Mouse (Mus musculus) hindbrain, embryonic 14.5 days (tissue): ENCODE results near the gene Slc11a1. TPM values are rescaled to one million over a fixed set of nuclear protein-coding genes. Genes with fewer than 3 reads are reported as not detected.

Source experiments
- ATAC-seq: fragments of 200-750 bp; cut with Nextera tagmentation; 2 replicates; pipeline ENCODE4 v1.8.0; 2017; ENCODE audit warnings: moderate number of reproducible peaks, mild to moderate bottlenecking, moderate TSS enrichment, moderate library complexity; ENCODE audit not compliant: low FRiP score
- DNase-seq: peaks from one replicate; pipeline ENCODE4 v3.0.0-alpha.2; 2015; ENCODE audit warnings: low spot score
- H3K27ac ChIP-seq: fragments of 300-500 bp; sonication (generic); 2 replicates; pipeline ENCODE4 v1.5.1; 2014; ENCODE audit warnings: mild to moderate bottlenecking, moderate library complexity
- H3K27me3 ChIP-seq: fragments of 300-500 bp; sonication (generic); 2 replicates; pipeline ENCODE4 v1.6.1; 2014; ENCODE audit warnings: mild to moderate bottlenecking, low read length, mixed read lengths; ENCODE audit not compliant: control insufficient read depth, insufficient read depth
- H3K36me3 ChIP-seq: fragments of 300-500 bp; sonication (generic); replicated peaks from 2 replicates; pipeline ENCODE4 v1.6.1; 2014; ENCODE audit not compliant: control insufficient read depth, insufficient read depth
- H3K4me1 ChIP-seq: fragments of 300-500 bp; sonication (generic); replicated peaks from 2 replicates; pipeline ENCODE4 v1.6.1; 2014; ENCODE audit warnings: antibody characterized with exemption, low read length, mixed read lengths; ENCODE audit not compliant: control insufficient read depth, insufficient read depth
- H3K4me2 ChIP-seq: fragments of 300-500 bp; sonication (generic); replicated peaks from 2 replicates; pipeline ENCODE4 v1.6.1; 2014; ENCODE audit warnings: mild to moderate bottlenecking, moderate library complexity
- H3K4me3 ChIP-seq: fragments of 300-500 bp; sonication (generic); replicated peaks from 2 replicates; pipeline ENCODE4 v1.5.1; 2014; ENCODE audit warnings: mild to moderate bottlenecking, low read length
- H3K9ac ChIP-seq: fragments of 300-500 bp; sonication (generic); 2 replicates; pipeline ENCODE4 v1.6.1; 2014
- H3K9me3 ChIP-seq: fragments of 300-500 bp; sonication (generic); 2 replicates; pipeline ENCODE4 v1.6.1; 2016; ENCODE audit warnings: low read length; ENCODE audit not compliant: control insufficient read depth
- WGBS: fragments of 180-500 bp; shearing (Covaris S2); extraction: QIAGEN DNeasy Blood & Tissue Kit; methylation state at CpG from one replicate; pipeline ENCODE4 v1.1.7; 2014; 5-methylcytosine and 5-hydroxymethylcytosine counted together
- polyA plus RNA-seq: library from polyadenylated mRNA; unstranded; fragments of >200 nt; fragmentation: Nextera tagmentation; extraction: Ambion mirVana; gene quantifications from 2 replicates; pipeline ENCODE4 v1.2.1, GENCODE M21; 2014

The Slc11a1 gene
- polyA plus RNA-seq, 1 experiment from 2014 or later = 2.7 TPM

DNA sequence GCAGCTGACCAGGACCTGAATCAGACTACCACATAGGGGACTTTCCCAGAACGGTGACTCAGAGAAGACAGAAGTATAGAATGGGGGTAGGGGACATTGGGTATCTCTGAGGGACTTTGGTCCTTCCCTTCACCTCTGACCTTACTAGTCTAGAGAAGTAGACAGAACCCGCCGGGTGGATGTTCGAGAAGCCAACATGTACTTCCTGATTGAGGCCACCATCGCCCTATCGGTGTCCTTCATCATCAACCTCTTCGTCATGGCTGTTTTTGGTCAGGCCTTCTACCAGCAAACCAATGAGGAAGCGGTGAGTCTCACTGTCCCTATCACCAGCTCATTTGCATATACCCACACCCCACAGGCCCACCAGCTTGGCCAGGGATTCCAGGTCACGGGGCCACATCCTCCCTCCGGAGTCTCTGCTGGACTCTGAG lies 6.6 kb downstream of the Slc11a1 start:
- Histone ChIP-seq H3K4me1 (no peaks in the 10 kb centered on the region), H3K9ac (no peak overlapping the region), H3K36me3 (no peaks in the 10 kb centered on the region), H3K4me3 (no peak overlapping the region), H3K4me2 (no peak overlapping the region), H3K27ac (no peak overlapping the region), H3K27me3 (no peaks in the 10 kb centered on the region), H3K9me3 (no peaks in the 10 kb centered on the region)
- DNase-seq = no peak
- no peak for ATAC-seq
- 85% methylated on average over 10 of the region's 10 CpGs for WGBS

GRCm38 (mm10) chr1:74383385-74383784 lies 8.4 kb downstream of the Slc11a1 start:
- no peak overlapping the region for H3K4me3 ChIP-seq
- 87% methylated on average over 13 of the region's 13 CpGs for WGBS
- ATAC-seq = no peak
- H3K27me3 ChIP-seq = no peaks in the 10 kb centered on the region; the same call in 1 of the 2 replicates
- H3K36me3 ChIP-seq = no peaks in the 10 kb centered on the region
- H3K27ac ChIP-seq = no peak overlapping the region
- H3K9ac ChIP-seq = no peak overlapping the region
- no peak overlapping the region for H3K4me2 ChIP-seq
- no peaks in the 10 kb centered on the region for H3K4me1 ChIP-seq
- H3K9me3 ChIP-seq = no peaks in the 10 kb centered on the region
- no peak for DNase-seq

DNA sequence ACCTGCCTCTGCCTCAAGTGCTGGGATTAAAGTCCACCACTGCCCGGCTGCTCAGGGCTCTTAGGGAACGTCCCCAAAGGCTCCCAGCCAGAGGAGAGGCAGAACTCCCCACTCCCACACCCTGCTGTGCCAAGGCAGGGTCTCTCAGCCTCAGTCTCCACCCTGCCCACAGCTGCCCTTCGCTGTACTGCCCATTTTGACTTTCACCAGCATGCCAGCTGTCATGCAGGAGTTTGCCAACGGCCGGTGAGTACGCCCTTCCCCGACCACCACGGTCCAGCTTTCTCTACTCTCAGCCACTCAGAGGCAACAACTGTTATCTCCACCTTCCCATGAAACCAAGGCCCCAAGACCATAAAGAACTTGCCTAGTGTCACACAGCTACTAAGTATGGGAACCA lies 9.5 kb downstream of the Slc11a1 start:
- H3K27ac ChIP-seq = no peak overlapping the region
- no peaks in the 10 kb centered on the region for H3K9me3 ChIP-seq
- no peaks in the 10 kb centered on the region for H3K4me1 ChIP-seq
- DNase-seq = no peak
- H3K4me2 ChIP-seq = no peak overlapping the region
- H3K9ac ChIP-seq = no peak overlapping the region
- peaks cover 4% of the 10 kb centered on the region for H3K27me3 ChIP-seq
- no peak overlapping the region for H3K4me3 ChIP-seq
- H3K36me3 ChIP-seq = no peaks in the 10 kb centered on the region
- 81% methylated on average over 8 of the region's 8 CpGs for WGBS
- ATAC-seq = no peak

- H3K27me3 ChIP-seq = peaks cover 7% of the 10 kb centered on the region
- H3K9me3 ChIP-seq = no peaks in the 10 kb centered on the region
- H3K36me3 ChIP-seq = no peaks in the 10 kb centered on the region
- H3K9ac ChIP-seq = no peak overlapping the region
- ATAC-seq (no peak), DNase-seq (no peak)
- no peak overlapping the region for H3K27ac ChIP-seq
- H3K4me1 ChIP-seq = no peaks in the 10 kb centered on the region
- H3K4me3 ChIP-seq = no peak overlapping the region
- WGBS = 95% methylated on average over 10 of the region's 10 CpGs
- no peak overlapping the region for H3K4me2 ChIP-seq
Observed at GRCm38 (mm10) chr1:74385064-74385463, 10.1 kb downstream of the Slc11a1 start.

GRCm38 (mm10) chr1:74385531-74385930 lies 10.5 kb downstream of the Slc11a1 start:
- ATAC-seq = no peak
- WGBS = 88% methylated on average over 8 of the region's 8 CpGs

DNA sequence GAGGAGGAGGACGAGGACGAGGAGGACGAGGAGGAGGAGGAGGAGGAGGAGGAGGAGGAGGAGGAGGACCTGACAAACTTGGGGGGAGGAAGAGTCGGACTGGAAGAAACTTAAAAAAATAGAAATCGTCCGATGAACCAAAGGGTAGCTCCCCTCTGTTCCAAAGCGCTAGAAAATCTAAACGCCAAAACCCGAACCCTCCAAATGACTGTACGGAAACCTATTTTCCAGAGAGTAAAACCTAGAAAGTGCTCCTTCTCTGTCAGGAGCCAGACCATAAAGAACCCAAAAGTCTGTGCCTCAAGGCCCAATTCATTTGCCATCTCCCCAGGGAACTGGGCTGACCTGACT lies 11.3 kb downstream of the Slc11a1 start:
- H3K9me3 ChIP-seq = no peaks in the 10 kb centered on the region
- H3K4me1 ChIP-seq = 0 out of 2 replicates have a peak, but pooled peaks cover 3% of the 10 kb centered on the region
- no peak for ATAC-seq
- H3K4me3 ChIP-seq = peak overlapping the region; percentile 53
- DNase-seq = no peak
- H3K36me3 ChIP-seq = no peaks in the 10 kb centered on the region
- WGBS = 61% methylated on average over 7 of the region's 10 CpGs
- H3K9ac ChIP-seq = peak overlapping the region; percentile 62
- peak overlapping the region; percentile 59 for H3K4me2 ChIP-seq
- peaks cover 15% of the 10 kb centered on the region for H3K27me3 ChIP-seq
- H3K27ac ChIP-seq = peak overlapping the region; percentile 91

More at GRCm38 (mm10) chr1:74385531-74385930, 10.5 kb downstream of the Slc11a1 start:
- no peak overlapping the region for H3K9ac ChIP-seq
- H3K9me3 ChIP-seq = no peaks in the 10 kb centered on the region
- H3K36me3 ChIP-seq = no peaks in the 10 kb centered on the region
- H3K27me3 ChIP-seq = peaks cover 12% of the 10 kb centered on the region
- no peaks in the 10 kb centered on the region for H3K4me1 ChIP-seq
- no peak for DNase-seq
- H3K4me3 ChIP-seq = no peak overlapping the region
- H3K27ac ChIP-seq = no peak overlapping the region
- no peak overlapping the region for H3K4me2 ChIP-seq

- Histone ChIP-seq H3K9ac (peak overlapping the region; percentile 62), H3K4me2 (peak overlapping the region; percentile 59), H3K9me3 (no peaks in the 10 kb centered on the region), H3K27me3 (peaks cover 15% of the 10 kb centered on the region), H3K4me1 (0 out of 2 replicates have a peak, but pooled peaks cover 3% of the 10 kb centered on the region), H3K4me3 (peak overlapping the region; percentile 53), H3K27ac (peak overlapping the region; percentile 91), H3K36me3 (no peaks in the 10 kb centered on the region)
- peak; percentile 96 for DNase-seq
- ATAC-seq = peak; percentile 91
- under 1% methylated on average over 25 of the region's 26 CpGs for WGBS
Observed at GRCm38 (mm10) chr1:74386714-74387385, 11.9 kb downstream of the Slc11a1 start.

DNA sequence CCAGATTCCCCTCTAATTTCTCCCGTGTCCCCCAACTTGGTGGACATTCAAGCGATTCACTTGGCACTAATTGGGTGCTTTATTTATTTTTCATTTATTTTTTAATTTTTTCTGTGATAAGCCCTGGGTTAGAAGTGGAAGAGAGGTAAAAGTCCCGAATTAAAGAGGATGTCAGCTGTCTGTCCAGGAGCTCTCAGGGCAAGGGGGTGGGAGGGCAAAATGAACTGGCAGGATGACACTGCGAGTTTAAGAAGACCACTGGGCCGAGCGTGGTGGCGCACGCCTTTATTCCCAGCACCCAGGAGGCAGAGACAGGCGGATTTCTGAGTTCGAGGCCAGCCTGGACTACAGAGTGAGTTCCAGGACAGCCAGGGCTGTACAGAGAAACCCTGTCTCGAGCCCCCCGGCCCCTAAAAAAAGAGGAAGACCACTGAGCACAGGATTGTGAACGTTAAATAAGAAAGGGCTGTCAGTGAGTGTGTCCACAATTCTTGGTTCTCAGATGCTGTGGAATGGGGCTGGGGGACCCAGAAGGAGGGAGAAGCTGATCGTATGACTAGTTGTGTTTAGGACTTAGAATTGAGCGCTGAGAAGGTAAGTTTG lies 12.5 kb downstream of the Slc11a1 start:
- H3K36me3 ChIP-seq = no peaks in the 10 kb centered on the region
- peaks cover 15% of the 10 kb centered on the region for H3K27me3 ChIP-seq
- peaks cover 9% of the 10 kb centered on the region for H3K4me1 ChIP-seq
- peak overlapping the region; percentile 62; the same call in 1 of the 2 replicates for H3K9ac ChIP-seq
- H3K4me3 ChIP-seq = peak overlapping the region; percentile 53
- H3K27ac ChIP-seq = peak overlapping the region; percentile 91
- DNase-seq (no peak), ATAC-seq (no peak)
- no peaks in the 10 kb centered on the region for H3K9me3 ChIP-seq
- 50% methylated on average over 15 of the region's 15 CpGs for WGBS
- peak overlapping the region; percentile 59 for H3K4me2 ChIP-seq

GRCm38 (mm10) chr1:74388398-74388920 lies 13.5 kb downstream of the Slc11a1 start:
- no peak overlapping the region for H3K9ac ChIP-seq
- H3K4me2 ChIP-seq = no peak overlapping the region
- no peaks in the 10 kb centered on the region for H3K36me3 ChIP-seq
- H3K4me1 ChIP-seq = peaks cover 17% of the 10 kb centered on the region
- 86% methylated on average over 7 of the region's 7 CpGs for WGBS
- peaks cover 15% of the 10 kb centered on the region for H3K27me3 ChIP-seq
- H3K9me3 ChIP-seq = no peaks in the 10 kb centered on the region
- ATAC-seq = no peak
- no peak for DNase-seq
- H3K27ac ChIP-seq = no peak overlapping the region
- H3K4me3 ChIP-seq = no peak overlapping the region
